Mouse (Mus musculus) hindbrain, embryonic 11.5 days (tissue): ENCODE results near the gene Slc6a18. TPM values are rescaled to one million over a fixed set of nuclear protein-coding genes. Genes with fewer than 3 reads are reported as not detected.

Source experiments
- ATAC-seq: fragments of 200-750 bp; cut with Nextera tagmentation; 2 replicates; pipeline ENCODE4 v1.8.0; 2017; ENCODE audit warnings: mild to moderate bottlenecking, moderate TSS enrichment, moderate library complexity; ENCODE audit not compliant: low FRiP score
- DNase-seq: peaks from one replicate; pipeline ENCODE4 v3.0.0-alpha.2; 2015; ENCODE audit warnings: low spot score
- H3K27ac ChIP-seq: fragments of 300-500 bp; sonication (generic); 2 replicates; pipeline ENCODE4 v1.5.1; 2014; ENCODE audit warnings: mild to moderate bottlenecking, low read depth, low read length
- H3K27me3 ChIP-seq: fragments of 300-500 bp; sonication (generic); 2 replicates; pipeline ENCODE4 v1.6.1; 2014; ENCODE audit warnings: mild to moderate bottlenecking, low read length, moderate library complexity, mixed read lengths; ENCODE audit not compliant: control insufficient read depth, insufficient read depth
- H3K36me3 ChIP-seq: fragments of 300-500 bp; sonication (generic); 2 replicates; pipeline ENCODE4 v1.6.1; 2014; ENCODE audit warnings: mild to moderate bottlenecking, low read length, moderate library complexity, mixed read lengths; ENCODE audit not compliant: control insufficient read depth, insufficient read depth
- H3K4me1 ChIP-seq: fragments of 300-500 bp; sonication (generic); replicated peaks from 2 replicates; pipeline ENCODE4 v1.6.1; 2014; ENCODE audit warnings: low read length, mixed read lengths; ENCODE audit not compliant: control insufficient read depth, insufficient read depth
- H3K4me2 ChIP-seq: fragments of 300-500 bp; sonication (generic); replicated peaks from 2 replicates; pipeline ENCODE4 v1.6.1; 2014; ENCODE audit warnings: mild to moderate bottlenecking, low read depth, low read length
- H3K4me3 ChIP-seq: fragments of 300-500 bp; sonication (generic); 2 replicates; pipeline ENCODE4 v1.5.1; 2014; ENCODE audit warnings: low read depth, low read length
- H3K9ac ChIP-seq: fragments of 300-500 bp; sonication (generic); 2 replicates; pipeline ENCODE4 v1.6.1; 2014; ENCODE audit warnings: low read depth, low read length
- H3K9me3 ChIP-seq: fragments of 300-500 bp; sonication (generic); 2 replicates; pipeline ENCODE4 v1.6.1; 2016; ENCODE audit warnings: low read length; ENCODE audit not compliant: control insufficient read depth
- WGBS: fragments of 180-500 bp; shearing (Covaris S2); extraction: QIAGEN DNeasy Blood & Tissue Kit; methylation state at CpG from one replicate; pipeline ENCODE4 v1.1.7; 2014; 5-methylcytosine and 5-hydroxymethylcytosine counted together
- polyA plus RNA-seq: library from polyadenylated mRNA; unstranded; fragments of >200 nt; fragmentation: Nextera tagmentation; extraction: Ambion mirVana; gene quantifications from 2 replicates; pipeline ENCODE4 v1.2.1, GENCODE M21; 2014

The Slc6a18 gene
- polyA plus RNA-seq, 1 experiment from 2014 or later: not detected

GRCm38 (mm10) chr13:73694972-73695371 lies 17.1 kb upstream of the Slc6a18 start:
- no peak for DNase-seq

GRCm38 (mm10) chr13:73693333-73693732 lies 15.5 kb upstream of the Slc6a18 start:
- H3K9me3 ChIP-seq: no peaks in the 10 kb centered on the region
- H3K27ac ChIP-seq: no peak overlapping the region
- no peaks in the 10 kb centered on the region for H3K4me1 ChIP-seq
- WGBS: 63% methylated on average over 2 of the region's 2 CpGs
- no peak overlapping the region for H3K4me3 ChIP-seq
- H3K36me3 ChIP-seq: no peaks in the 10 kb centered on the region
- no peak for DNase-seq
- no peak overlapping the region for H3K4me2 ChIP-seq
- no peak for ATAC-seq
- H3K27me3 ChIP-seq: no peaks in the 10 kb centered on the region
- H3K9ac ChIP-seq: no peak overlapping the region

More at GRCm38 (mm10) chr13:73694972-73695371, 17.1 kb upstream of the Slc6a18 start:
- Histone ChIP-seq H3K4me1 (no peaks in the 10 kb centered on the region), H3K4me2 (no peak overlapping the region), H3K27me3 (no peaks in the 10 kb centered on the region), H3K9ac (no peak overlapping the region), H3K9me3 (no peaks in the 10 kb centered on the region), H3K36me3 (no peaks in the 10 kb centered on the region), H3K4me3 (no peak overlapping the region), H3K27ac (no peak overlapping the region)
- 100% methylated on average over 1 of the region's 1 CpGs for WGBS
- no peak for ATAC-seq

GRCm38 (mm10) chr13:73692249-73692868 lies 14.5 kb upstream of the Slc6a18 start:
- Histone ChIP-seq H3K9ac (no peak overlapping the region), H3K4me3 (no peak overlapping the region), H3K9me3 (no peaks in the 10 kb centered on the region), H3K36me3 (no peaks in the 10 kb centered on the region), H3K4me2 (no peak overlapping the region), H3K27me3 (no peaks in the 10 kb centered on the region), H3K4me1 (no peaks in the 10 kb centered on the region), H3K27ac (no peak overlapping the region)
- peak; percentile 79 for DNase-seq
- ATAC-seq: peak; percentile 49
- WGBS: 38% methylated on average over 10 of the region's 10 CpGs

- H3K4me2 ChIP-seq: no peak overlapping the region
- no peaks in the 10 kb centered on the region for H3K4me1 ChIP-seq
- no peak overlapping the region for H3K27ac ChIP-seq
- no peak for DNase-seq
- H3K36me3 ChIP-seq: no peaks in the 10 kb centered on the region
- H3K27me3 ChIP-seq: no peaks in the 10 kb centered on the region
- WGBS: 86% methylated on average over 4 of the region's 4 CpGs
- ATAC-seq: no peak
- no peak overlapping the region for H3K4me3 ChIP-seq
- no peaks in the 10 kb centered on the region for H3K9me3 ChIP-seq
- H3K9ac ChIP-seq: no peak overlapping the region
Observed at GRCm38 (mm10) chr13:73688934-73689333, 11.1 kb upstream of the Slc6a18 start.

- Histone ChIP-seq H3K4me1 (no peaks in the 10 kb centered on the region), H3K27ac (no peak overlapping the region), H3K4me2 (no peak overlapping the region), H3K9ac (no peak overlapping the region), H3K9me3 (no peaks in the 10 kb centered on the region), H3K4me3 (no peak overlapping the region), H3K27me3 (no peaks in the 10 kb centered on the region), H3K36me3 (no peaks in the 10 kb centered on the region)
- DNase-seq (no peak), ATAC-seq (no peak)
- 69% methylated on average over 3 of the region's 3 CpGs for WGBS
Observed at GRCm38 (mm10) chr13:73687601-73688000, 9.8 kb upstream of the Slc6a18 start.

GRCm38 (mm10) chr13:73685502-73685901 lies 7.7 kb upstream of the Slc6a18 start:
- ATAC-seq (no peak), DNase-seq (no peak)
- Histone ChIP-seq H3K9ac (no peak overlapping the region), H3K27me3 (no peaks in the 10 kb centered on the region), H3K4me2 (no peak overlapping the region), H3K9me3 (no peaks in the 10 kb centered on the region), H3K4me1 (no peaks in the 10 kb centered on the region), H3K4me3 (no peak overlapping the region), H3K36me3 (no peaks in the 10 kb centered on the region), H3K27ac (no peak overlapping the region)
- 90% methylated on average over 6 of the region's 6 CpGs for WGBS

GRCm38 (mm10) chr13:73684412-73684811 lies 6.6 kb upstream of the Slc6a18 start:
- H3K4me3 ChIP-seq: no peak overlapping the region
- H3K27ac ChIP-seq: no peak overlapping the region
- H3K9me3 ChIP-seq: no peaks in the 10 kb centered on the region
- H3K4me1 ChIP-seq: no peaks in the 10 kb centered on the region
- no peaks in the 10 kb centered on the region for H3K36me3 ChIP-seq
- WGBS: 70% methylated on average over 1 of the region's 1 CpGs
- no peak overlapping the region for H3K9ac ChIP-seq
- no peak overlapping the region for H3K4me2 ChIP-seq
- no peaks in the 10 kb centered on the region for H3K27me3 ChIP-seq
- ATAC-seq (no peak), DNase-seq (no peak)

- H3K4me1 ChIP-seq: no peaks in the 10 kb centered on the region
Observed at GRCm38 (mm10) chr13:73683682-73684081, 5.9 kb upstream of the Slc6a18 start.

GRCm38 (mm10) chr13:73682226-73682625 lies 4.4 kb upstream of the Slc6a18 start:
- no peak overlapping the region for H3K4me2 ChIP-seq
- WGBS: 81% methylated on average over 2 of the region's 2 CpGs

More at GRCm38 (mm10) chr13:73683682-73684081, 5.9 kb upstream of the Slc6a18 start:
- Histone ChIP-seq H3K27me3 (no peaks in the 10 kb centered on the region), H3K4me2 (no peak overlapping the region), H3K9me3 (no peaks in the 10 kb centered on the region), H3K9ac (no peak overlapping the region), H3K4me3 (no peak overlapping the region), H3K36me3 (no peaks in the 10 kb centered on the region), H3K27ac (no peak overlapping the region)
- WGBS: 92% methylated on average over 11 of the region's 11 CpGs
- DNase-seq (no peak), ATAC-seq (no peak)

More at GRCm38 (mm10) chr13:73682226-73682625, 4.4 kb upstream of the Slc6a18 start:
- Histone ChIP-seq H3K36me3 (no peaks in the 10 kb centered on the region), H3K4me1 (no peaks in the 10 kb centered on the region), H3K27ac (no peak overlapping the region), H3K9me3 (no peaks in the 10 kb centered on the region), H3K9ac (no peak overlapping the region), H3K4me3 (no peak overlapping the region), H3K27me3 (no peaks in the 10 kb centered on the region)
- ATAC-seq (no peak), DNase-seq (no peak)
